Mouse (Mus musculus): ENCODE results near the gene Batf2.
"Not testable (repeated sequence)": the region's sequence is repeated elsewhere in the genome, so short reads cannot be mapped to it uniquely, and the experiment has no call there.

Gene Batf2

GRCm38 (mm10) chr19:6132171-6132827, 8.5 kb upstream of the Batf2 start:
- DNase-seq (ENCODE audit: low spot score in 2 of 2): no peak

- DNase-seq (ENCODE audit: low spot score in 2 of 2): not testable (repeated sequence)
Observed at GRCm38 (mm10) chr19:6133197-6133596, 7.6 kb upstream of the Batf2 start.

- no peak for DNase-seq (ENCODE audit: low spot score in 2 of 2)
Observed at GRCm38 (mm10) chr19:6136397-6136796, 4.4 kb upstream of the Batf2 start.

GRCm38 (mm10) chr19:6139701-6140100, 1.1 kb upstream of the Batf2 start:
- no peak for DNase-seq (ENCODE audit: low spot score in 2 of 2)

- no peak for DNase-seq (ENCODE audit: low spot score in 2 of 2)
Observed at GRCm38 (mm10) chr19:6140374-6140677, 457 bp upstream of the Batf2 start.

GRCm38 (mm10) chr19:6141394-6141749, 589 bp downstream of the Batf2 start, which contains the start of gene Arl2:
Arl2 (minus strand) TSS chr19:6141548.
- DNase-seq (ENCODE audit: low spot score in 2 of 2): peak; percentile 48 to 69

GRCm38 (mm10) chr19:6144842-6145241, 4.1 kb downstream of the Batf2 start:
- no peak for DNase-seq (ENCODE audit: low spot score in 2 of 2)

GRCm38 (mm10) chr19:6155174-6155573, 14.4 kb downstream of the Batf2 start:
- DNase-seq (ENCODE audit: low spot score in 2 of 2): no peak

GRCm38 (mm10) chr19:6156372-6156771, 15.6 kb downstream of the Batf2 start:
- DNase-seq (ENCODE audit: low spot score in 2 of 2): no peak

- no peak for DNase-seq (ENCODE audit: low spot score in 2 of 2)
Observed at GRCm38 (mm10) chr19:6157220-6157619, 16.4 kb downstream of the Batf2 start.

GRCm38 (mm10) chr19:6163872-6164547, 23.2 kb downstream of the Batf2 start:
- DNase-seq (ENCODE audit: low spot score in 2 of 2): peak; percentile 13 to 47

- no peak for DNase-seq (ENCODE audit: low spot score in 2 of 2)
Observed at GRCm38 (mm10) chr19:6166750-6167149, 26.0 kb downstream of the Batf2 start.

GRCm38 (mm10) chr19:6171215-6171614, 30.4 kb downstream of the Batf2 start:
- DNase-seq (ENCODE audit: low spot score in 2 of 2): peak in 1 of 2 experiments; percentile 13

- DNase-seq (ENCODE audit: low spot score in 2 of 2): no peak
Observed at GRCm38 (mm10) chr19:6174771-6175170, 34.0 kb downstream of the Batf2 start.

GRCm38 (mm10) chr19:6178775-6179174, 38.0 kb downstream of the Batf2 start:
- DNase-seq (ENCODE audit: low spot score in 2 of 2): no peak

- no peak for DNase-seq (ENCODE audit: low spot score in 2 of 2)
Observed at GRCm38 (mm10) chr19:6181629-6182028, 40.8 kb downstream of the Batf2 start.

GRCm38 (mm10) chr19:6182534-6182933, 41.8 kb downstream of the Batf2 start:
- no peak for DNase-seq (ENCODE audit: low spot score in 2 of 2)

- DNase-seq (ENCODE audit: low spot score in 2 of 2): no peak
Observed at GRCm38 (mm10) chr19:6184131-6184530, 43.3 kb downstream of the Batf2 start, which contains the start of gene Majin. Majin (plus strand) TSS chr19:6184388.

- no peak for DNase-seq (ENCODE audit: low spot score in 2 of 2)
Observed at GRCm38 (mm10) chr19:6204265-6204664, 63.5 kb downstream of the Batf2 start.

GRCm38 (mm10) chr19:6206716-6207115, 65.9 kb downstream of the Batf2 start:
- no peak for DNase-seq (ENCODE audit: low spot score in 2 of 2)

GRCm38 (mm10) chr19:6216046-6216705, 75.4 kb downstream of the Batf2 start:
- DNase-seq (ENCODE audit: low spot score in 2 of 2): no peak

GRCm38 (mm10) chr19:6218606-6219005, 77.8 kb downstream of the Batf2 start:
- no peak for DNase-seq (ENCODE audit: low spot score in 2 of 2)
